Mouse (Mus musculus) limb, embryonic 15.5 days (tissue): ENCODE measurements around the gene Tcf20. TPM values are rescaled to one million over a fixed set of nuclear protein-coding genes. Genes with fewer than 3 reads are reported as not detected.

Source experiments
- ATAC-seq: fragments of 200-750 bp; cut with Nextera tagmentation; 2 replicates; pipeline ENCODE4 v1.8.0; 2017; ENCODE audit warnings: low read depth, moderate TSS enrichment; ENCODE audit not compliant: insufficient number of reproducible peaks, low FRiP score, low TSS enrichment
- H3K27ac ChIP-seq: fragments of 300-500 bp; sonication (generic); 2 replicates; pipeline ENCODE4 v1.5.1; 2015; ENCODE audit warnings: moderate library complexity, mild to moderate bottlenecking, inconsistent platforms
- H3K27me3 ChIP-seq: fragments of 300-500 bp; sonication (generic); 2 replicates; pipeline ENCODE4 v1.6.1; 2015; ENCODE audit warnings: inconsistent platforms
- H3K36me3 ChIP-seq: fragments of 300-500 bp; sonication (generic); 2 replicates; pipeline ENCODE4 v1.6.1; 2015; ENCODE audit warnings: inconsistent platforms
- H3K4me1 ChIP-seq: fragments of 300-500 bp; sonication (generic); 2 replicates; pipeline ENCODE4 v1.6.1; 2015; ENCODE audit warnings: inconsistent platforms
- H3K4me2 ChIP-seq: fragments of 300-500 bp; sonication (generic); 2 replicates; pipeline ENCODE4 v1.6.1; 2015; ENCODE audit warnings: mild to moderate bottlenecking, inconsistent platforms
- H3K4me3 ChIP-seq: fragments of 300-500 bp; sonication (generic); 2 replicates; pipeline ENCODE4 v1.5.1; 2015; ENCODE audit warnings: mild to moderate bottlenecking, inconsistent platforms
- H3K9ac ChIP-seq: fragments of 300-500 bp; sonication (generic); 2 replicates; pipeline ENCODE4 v1.6.1; 2015; ENCODE audit warnings: inconsistent platforms
- H3K9me3 ChIP-seq: fragments of 300-500 bp; sonication (generic); 2 replicates; pipeline ENCODE4 v1.6.1; 2016; ENCODE audit warnings: inconsistent platforms
- WGBS: fragments of 180-500 bp; shearing (Covaris S2); methylation state at CpG from one replicate; pipeline ENCODE4 v1.1.7; 2015; 5-methylcytosine and 5-hydroxymethylcytosine counted together
- polyA plus RNA-seq: library from polyadenylated mRNA; unstranded; fragments of >200 nt; fragmentation: Nextera tagmentation; extraction: Ambion mirVana; gene quantifications from 2 replicates; pipeline ENCODE4 v1.2.1, GENCODE M21; 2015

Tcf20 gene
- polyA plus RNA-seq, 1 experiment from 2014 or later, result 10.5 TPM

DNA sequence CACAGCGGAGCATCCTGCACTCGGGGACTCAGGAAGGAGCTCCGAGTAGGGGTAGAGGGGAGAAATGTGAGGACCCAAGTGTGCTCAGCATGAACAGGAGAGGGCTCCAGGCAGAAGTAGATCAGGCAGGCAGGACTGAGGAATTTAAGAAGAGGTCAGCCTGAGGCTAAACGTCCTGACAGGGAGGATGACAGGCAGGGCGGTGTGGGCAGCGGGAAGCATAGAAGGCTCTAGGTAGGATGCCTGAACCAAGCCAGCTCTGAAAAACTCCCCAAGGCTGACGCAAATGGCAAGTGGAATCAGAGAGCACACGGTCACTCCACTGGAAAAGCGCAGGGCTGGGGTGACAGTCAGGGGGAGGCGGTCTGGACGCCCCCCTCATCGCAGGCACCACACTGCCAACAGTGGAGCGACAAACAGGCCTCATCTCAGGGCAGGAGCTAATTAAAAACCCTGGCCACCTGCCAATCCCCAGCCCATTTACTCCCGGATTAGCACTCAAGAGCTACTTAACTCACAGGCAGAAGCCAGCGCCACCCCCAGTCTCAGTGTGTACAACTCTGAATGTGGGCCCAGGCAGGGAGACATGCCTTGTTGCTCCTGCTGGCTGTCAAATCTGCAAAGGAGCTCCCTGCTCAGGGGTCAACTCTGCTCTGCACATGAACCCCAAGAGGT is 23.5 kb upstream of the Tcf20 start:
- peaks cover 24% of the 10 kb centered on the region for H3K4me1 ChIP-seq
- H3K27ac ChIP-seq, result no peak overlapping the region
- H3K9ac ChIP-seq, result peak overlapping the region; percentile 23; the same call in 1 of the 2 replicates
- 19% methylated on average over 15 of the region's 15 CpGs for WGBS
- H3K4me3 ChIP-seq, result no peak overlapping the region
- peaks cover 12% of the 10 kb centered on the region; the same call in 1 of the 2 replicates for H3K27me3 ChIP-seq
- H3K4me2 ChIP-seq, result no peak overlapping the region
- H3K9me3 ChIP-seq, result no peaks in the 10 kb centered on the region
- no peaks in the 10 kb centered on the region for H3K36me3 ChIP-seq
- no peak for ATAC-seq

DNA sequence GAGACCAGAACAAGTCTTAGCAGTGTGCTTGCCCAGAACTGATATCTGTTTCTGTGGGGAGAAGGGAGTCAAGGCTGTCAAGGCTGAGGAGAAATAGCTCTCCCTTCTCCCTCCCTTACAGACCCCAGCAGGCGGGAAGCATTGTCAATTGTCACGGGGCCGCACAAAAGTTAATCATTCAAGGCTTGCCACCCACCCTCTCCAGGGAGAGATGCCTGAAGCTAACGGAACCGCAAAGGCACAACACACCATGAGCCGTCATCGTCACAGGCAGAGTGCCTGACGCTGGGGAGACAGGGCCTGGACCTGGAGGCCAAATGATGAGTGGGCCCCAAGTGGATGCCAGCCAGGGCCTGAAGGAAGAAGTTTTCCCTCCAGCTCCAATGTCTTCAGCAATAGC is 22.8 kb upstream of the Tcf20 start:
- Histone ChIP-seq H3K27me3 (peaks cover 13% of the 10 kb centered on the region; the same call in 1 of the 2 replicates), H3K4me3 (no peak overlapping the region), H3K36me3 (no peaks in the 10 kb centered on the region), H3K9ac (no peak overlapping the region), H3K27ac (no peak overlapping the region), H3K9me3 (no peaks in the 10 kb centered on the region), H3K4me2 (no peak overlapping the region), H3K4me1 (peaks cover 21% of the 10 kb centered on the region)
- WGBS, result 31% methylated on average over 8 of the region's 8 CpGs
- no peak for ATAC-seq

DNA sequence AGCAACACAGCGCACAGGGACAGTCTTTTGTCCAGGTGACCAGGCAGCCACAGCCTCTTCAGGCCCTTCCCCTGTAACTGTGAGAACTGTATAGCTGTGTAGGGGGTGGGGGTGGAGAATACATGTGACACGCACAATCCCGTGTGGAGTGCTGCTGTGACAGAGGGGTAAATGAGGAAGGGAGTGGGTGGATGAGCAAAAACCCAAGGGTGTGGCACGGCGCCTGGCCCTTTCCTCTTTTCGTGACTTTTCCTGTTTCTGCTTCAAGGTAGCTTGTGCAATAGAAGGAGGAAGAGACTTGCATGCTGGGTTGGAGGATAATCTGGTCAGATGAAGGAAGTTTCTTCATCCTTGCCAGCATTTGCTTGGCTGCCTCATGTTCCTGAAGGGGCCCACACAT is 21.9 kb upstream of the Tcf20 start:
- peaks cover 10% of the 10 kb centered on the region; the same call in 1 of the 2 replicates for H3K27me3 ChIP-seq
- no peak overlapping the region for H3K27ac ChIP-seq
- H3K4me2 ChIP-seq, result no peak overlapping the region
- WGBS, result 84% methylated on average over 6 of the region's 6 CpGs
- H3K9me3 ChIP-seq, result no peaks in the 10 kb centered on the region
- no peak overlapping the region for H3K9ac ChIP-seq
- H3K4me3 ChIP-seq, result no peak overlapping the region
- peaks cover 21% of the 10 kb centered on the region for H3K4me1 ChIP-seq
- no peaks in the 10 kb centered on the region for H3K36me3 ChIP-seq
- ATAC-seq, result no peak

- H3K9ac ChIP-seq, result no peak overlapping the region
- WGBS, result 75% methylated on average over 13 of the region's 13 CpGs
These were observed 21.2 kb upstream of the Tcf20 start for GRCm38 (mm10) chr15:83008761-83009423.

GRCm38 (mm10) chr15:83007346-83007920 is 19.8 kb upstream of the Tcf20 start:
- H3K4me2 ChIP-seq, result no peak overlapping the region

More at GRCm38 (mm10) chr15:83008761-83009423, 21.2 kb upstream of the Tcf20 start:
- Histone ChIP-seq H3K4me1 (peaks cover 21% of the 10 kb centered on the region), H3K27me3 (peaks cover 10% of the 10 kb centered on the region; the same call in 1 of the 2 replicates), H3K9me3 (no peaks in the 10 kb centered on the region), H3K27ac (no peak overlapping the region), H3K4me2 (no peak overlapping the region), H3K4me3 (no peak overlapping the region), H3K36me3 (no peaks in the 10 kb centered on the region)
- ATAC-seq, result no peak

GRCm38 (mm10) chr15:83002665-83003548 is 15.2 kb upstream of the Tcf20 start:
- no peak for ATAC-seq
- H3K36me3 ChIP-seq, result no peaks in the 10 kb centered on the region
- no peak overlapping the region for H3K9ac ChIP-seq
- WGBS, result 50% methylated on average over 12 of the region's 12 CpGs
- no peak overlapping the region for H3K4me3 ChIP-seq
- no peak overlapping the region for H3K4me2 ChIP-seq
- H3K9me3 ChIP-seq, result no peaks in the 10 kb centered on the region
- H3K27ac ChIP-seq, result no peak overlapping the region
- H3K27me3 ChIP-seq, result peaks cover 25% of the 10 kb centered on the region
- H3K4me1 ChIP-seq, result peaks cover 9% of the 10 kb centered on the region

More at GRCm38 (mm10) chr15:83007346-83007920, 19.8 kb upstream of the Tcf20 start:
- Histone ChIP-seq H3K27me3 (peaks cover 6% of the 10 kb centered on the region; the same call in 1 of the 2 replicates), H3K9ac (no peak overlapping the region), H3K36me3 (no peaks in the 10 kb centered on the region), H3K27ac (no peak overlapping the region), H3K9me3 (no peaks in the 10 kb centered on the region), H3K4me3 (no peak overlapping the region), H3K4me1 (peaks cover 21% of the 10 kb centered on the region)
- no peak for ATAC-seq
- WGBS, result 48% methylated on average over 15 of the region's 15 CpGs

- no peak overlapping the region for H3K4me2 ChIP-seq
- no peaks in the 10 kb centered on the region for H3K9me3 ChIP-seq
- no peaks in the 10 kb centered on the region for H3K36me3 ChIP-seq
- no peak overlapping the region for H3K9ac ChIP-seq
- H3K27me3 ChIP-seq, result peaks cover 27% of the 10 kb centered on the region
- no peak for ATAC-seq
- H3K27ac ChIP-seq, result no peak overlapping the region
- H3K4me3 ChIP-seq, result no peak overlapping the region
- H3K4me1 ChIP-seq, result peaks cover 39% of the 10 kb centered on the region
- WGBS, result 78% methylated on average over 6 of the region's 6 CpGs
These were observed 11.1 kb upstream of the Tcf20 start for GRCm38 (mm10) chr15:82998811-82999221.

DNA sequence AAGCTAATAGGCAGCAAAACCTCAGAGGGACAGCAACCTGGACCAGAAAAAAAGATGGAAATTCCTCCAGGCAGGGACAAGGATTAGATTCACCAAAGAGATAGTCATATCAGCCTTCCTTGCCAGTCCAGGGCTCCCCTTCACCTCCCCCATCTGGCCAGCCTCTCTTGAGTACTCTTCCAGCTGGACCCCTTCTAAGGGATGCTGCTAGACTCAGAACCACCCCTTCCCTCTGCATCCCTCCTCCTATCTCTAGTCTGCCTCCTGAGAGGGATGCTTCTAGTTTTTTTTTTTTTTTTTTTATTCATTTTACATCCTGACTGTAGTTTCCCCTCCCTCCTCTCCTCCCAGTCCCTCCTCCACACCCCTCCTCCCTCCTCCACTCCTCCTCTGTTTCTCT is 8.8 kb upstream of the Tcf20 start:
- peaks cover 31% of the 10 kb centered on the region; the same call in 1 of the 2 replicates for H3K27me3 ChIP-seq
- no peak overlapping the region for H3K4me2 ChIP-seq
- H3K4me3 ChIP-seq, result no peak overlapping the region
- no peak overlapping the region for H3K9ac ChIP-seq
- no peak overlapping the region for H3K27ac ChIP-seq
- ATAC-seq, result no peak
- no peaks in the 10 kb centered on the region for H3K36me3 ChIP-seq
- peaks cover 47% of the 10 kb centered on the region for H3K4me1 ChIP-seq
- H3K9me3 ChIP-seq, result no peaks in the 10 kb centered on the region

DNA sequence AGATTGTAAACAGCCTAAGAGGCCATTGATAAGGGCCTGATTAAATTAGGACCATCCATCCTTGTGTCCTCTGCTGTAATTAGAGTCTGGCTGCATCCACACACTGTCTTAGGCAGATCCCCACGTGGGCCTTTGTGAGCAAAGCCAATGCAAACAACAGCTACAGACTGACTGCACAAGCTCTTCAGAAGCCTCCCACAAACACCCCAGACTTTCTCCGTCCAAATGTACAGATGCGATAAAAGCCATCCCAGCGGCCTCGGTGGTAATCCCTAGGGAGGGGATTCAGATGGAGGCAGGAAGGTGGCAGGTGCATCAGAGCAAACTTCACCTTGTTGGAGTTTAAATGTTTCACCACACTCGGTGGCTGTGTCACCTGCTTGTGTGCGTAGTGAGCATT is 7.6 kb upstream of the Tcf20 start:
- Histone ChIP-seq H3K36me3 (no peaks in the 10 kb centered on the region), H3K4me3 (no peak overlapping the region), H3K9ac (no peak overlapping the region), H3K4me2 (no peak overlapping the region), H3K9me3 (no peaks in the 10 kb centered on the region), H3K27me3 (peaks cover 28% of the 10 kb centered on the region; the same call in 1 of the 2 replicates), H3K27ac (no peak overlapping the region), H3K4me1 (peaks cover 47% of the 10 kb centered on the region)
- no peak for ATAC-seq
- 48% methylated on average over 7 of the region's 7 CpGs for WGBS

DNA sequence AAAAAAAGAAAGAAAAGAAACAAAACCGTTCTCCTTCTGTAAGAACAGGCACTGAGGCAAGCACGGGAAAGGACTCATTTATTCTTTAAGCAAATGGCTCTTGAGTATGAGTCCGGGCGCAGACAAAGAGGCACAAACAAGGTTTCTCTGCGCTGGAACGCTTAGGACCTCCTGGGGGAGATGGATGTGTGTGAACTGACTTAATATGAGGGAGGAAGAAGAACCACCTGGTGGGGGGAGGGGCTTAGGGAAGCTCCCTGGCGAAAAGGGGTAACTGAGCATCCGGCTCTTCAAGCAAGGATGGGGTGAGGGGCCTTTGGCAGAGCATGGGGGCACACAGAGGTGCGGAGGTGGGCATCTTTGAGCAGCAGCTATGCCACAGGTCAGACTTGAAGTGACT is 5.2 kb upstream of the Tcf20 start:
- H3K4me3 ChIP-seq, result no peak overlapping the region
- 53% methylated on average over 9 of the region's 9 CpGs for WGBS
- no peaks in the 10 kb centered on the region for H3K36me3 ChIP-seq
- no peak overlapping the region for H3K9ac ChIP-seq
- peaks cover 24% of the 10 kb centered on the region for H3K27me3 ChIP-seq
- H3K27ac ChIP-seq, result no peak overlapping the region
- peaks cover 53% of the 10 kb centered on the region for H3K4me1 ChIP-seq
- ATAC-seq, result no peak
- no peaks in the 10 kb centered on the region for H3K9me3 ChIP-seq
- no peak overlapping the region for H3K4me2 ChIP-seq

GRCm38 (mm10) chr15:82992079-82992783 is 4.6 kb upstream of the Tcf20 start:
- no peak overlapping the region for H3K4me2 ChIP-seq
- peaks cover 24% of the 10 kb centered on the region for H3K27me3 ChIP-seq
- no peak overlapping the region for H3K9ac ChIP-seq

More at GRCm38 (mm10) chr15:82992079-82992783, 4.6 kb upstream of the Tcf20 start:
- H3K4me1 ChIP-seq, result peaks cover 50% of the 10 kb centered on the region
- H3K9me3 ChIP-seq, result no peaks in the 10 kb centered on the region
- no peaks in the 10 kb centered on the region for H3K36me3 ChIP-seq
- no peak overlapping the region for H3K4me3 ChIP-seq
- 63% methylated on average over 13 of the region's 13 CpGs for WGBS
- no peak for ATAC-seq
- H3K27ac ChIP-seq, result no peak overlapping the region
